Mouse (Mus musculus) testis, postnatal 14 days (tissue): ENCODE results near the gene Pigb.

ENCODE experiments used
- DNase-seq: peaks from one replicate; pipeline ENCODE4 v3.0.0; 2021; ENCODE audit warnings: low spot score

The Pigb gene

GRCm38 (mm10) chr9:72992576-72992975, 47.6 kb downstream of the Pigb start:
- DNase-seq = no peak

GRCm38 (mm10) chr9:72991420-72991819, 48.8 kb downstream of the Pigb start:
- DNase-seq = no peak

GRCm38 (mm10) chr9:72988706-72989105, 51.5 kb downstream of the Pigb start:
- DNase-seq = no peak

GRCm38 (mm10) chr9:72987703-72988102, 52.5 kb downstream of the Pigb start:
- no peak for DNase-seq

- DNase-seq = peak; percentile 98
These were observed 54.6 kb downstream of the Pigb start, which contains the start of the genes Ccpg1os and Ccpg1 for GRCm38 (mm10) chr9:72985250-72986220. Gene Ccpg1os, minus strand, starts transcription at chr9:72985382. Gene Ccpg1, plus strand, starts transcription at chr9:72985429.

- no peak for DNase-seq
These were observed 57.1 kb downstream of the Pigb start for GRCm38 (mm10) chr9:72983066-72983465.

- no peak for DNase-seq
These were observed 64.9 kb downstream of the Pigb start for GRCm38 (mm10) chr9:72975242-72975641.

- no peak for DNase-seq
These were observed 65.4 kb downstream of the Pigb start for GRCm38 (mm10) chr9:72974734-72975133.

GRCm38 (mm10) chr9:72972984-72973383, 67.2 kb downstream of the Pigb start:
- DNase-seq = no peak

- no peak for DNase-seq
These were observed 67.7 kb downstream of the Pigb start for GRCm38 (mm10) chr9:72972435-72972834.

GRCm38 (mm10) chr9:72969874-72970273, 70.3 kb downstream of the Pigb start:
- DNase-seq = no peak

GRCm38 (mm10) chr9:72968349-72969061, 71.7 kb downstream of the Pigb start:
- DNase-seq = no peak

- no peak for DNase-seq
These were observed 78.2 kb downstream of the Pigb start for GRCm38 (mm10) chr9:72961959-72962358.

GRCm38 (mm10) chr9:72961346-72961745, 78.8 kb downstream of the Pigb start:
- DNase-seq = no peak

- peak; percentile 82 for DNase-seq
These were observed 81.4 kb downstream of the Pigb start, which contains the start of the genes Dyx1c1 and Gm44503 for GRCm38 (mm10) chr9:72958521-72959450. Gene Dyx1c1, plus strand, starts transcription at chr9:72958785. Gene Gm44503, plus strand, starts transcription at chr9:72958852.
